Mouse (Mus musculus) adrenal gland, postnatal 25 days (tissue): Measurements from ENCODE around the gene Thbs2. TPM values are rescaled to one million over a fixed set of nuclear protein-coding genes. Genes with fewer than 3 reads are reported as not detected.

Source experiments
- DNase-seq: peaks from one replicate; pipeline ENCODE4 v3.0.0; 2021; ENCODE audit warnings: mixed read lengths
- total RNA-seq: library from RNA; stranded (reverse); gene quantifications from 2 replicates; pipeline ENCODE4 v1.2.3, GENCODE M21; 2021

Gene Thbs2
- total RNA-seq, 1 experiment from 2014 or later = 2.2 TPM

GRCm38 (mm10) chr17:14696281-14696795 is 2.3 kb upstream of the Thbs2 start:
- DNase-seq = no peak

- DNase-seq = no peak
These were observed 714 bp downstream of the Thbs2 start for GRCm38 (mm10) chr17:14693048-14693993.

- no peak for DNase-seq
These were observed 2.1 kb downstream of the Thbs2 start for GRCm38 (mm10) chr17:14691901-14692300.

- no peak for DNase-seq
These were observed 2.8 kb downstream of the Thbs2 start for GRCm38 (mm10) chr17:14691197-14691596.

- no peak for DNase-seq
These were observed 11.2 kb downstream of the Thbs2 start for GRCm38 (mm10) chr17:14682836-14683235.

GRCm38 (mm10) chr17:14681047-14681446 is 13.0 kb downstream of the Thbs2 start:
- no peak for DNase-seq

- DNase-seq = no peak
These were observed 16.8 kb downstream of the Thbs2 start for GRCm38 (mm10) chr17:14677198-14677597.

GRCm38 (mm10) chr17:14675517-14675916 is 18.5 kb downstream of the Thbs2 start:
- no peak for DNase-seq

- DNase-seq = peak; percentile 65
These were observed 21.6 kb downstream of the Thbs2 start for GRCm38 (mm10) chr17:14672402-14672801.

- no peak for DNase-seq
These were observed 26.8 kb downstream of the Thbs2 start for GRCm38 (mm10) chr17:14667225-14667624.

- no peak for DNase-seq
These were observed 27.6 kb downstream of the Thbs2 start for GRCm38 (mm10) chr17:14666451-14666850.

- DNase-seq = no peak
These were observed 30.7 kb downstream of the Thbs2 start for GRCm38 (mm10) chr17:14663366-14663765.

GRCm38 (mm10) chr17:14662409-14662808 is 31.6 kb downstream of the Thbs2 start:
- DNase-seq = no peak

- no peak for DNase-seq
These were observed 34.3 kb downstream of the Thbs2 start for GRCm38 (mm10) chr17:14659746-14660145.

GRCm38 (mm10) chr17:14658123-14658522 is 35.9 kb downstream of the Thbs2 start:
- DNase-seq = no peak

- no peak for DNase-seq
These were observed 36.9 kb downstream of the Thbs2 start for GRCm38 (mm10) chr17:14657123-14657522.

GRCm38 (mm10) chr17:14654981-14655380 is 39.1 kb downstream of the Thbs2 start:
- no peak for DNase-seq

GRCm38 (mm10) chr17:14652013-14652412 is 42.0 kb downstream of the Thbs2 start:
- DNase-seq = no peak

- no peak for DNase-seq
These were observed 45.9 kb downstream of the Thbs2 start for GRCm38 (mm10) chr17:14647996-14648640.

- no peak for DNase-seq
These were observed 50.0 kb downstream of the Thbs2 start for GRCm38 (mm10) chr17:14643996-14644395.

GRCm38 (mm10) chr17:14640351-14641115 is 53.5 kb downstream of the Thbs2 start:
- peak; percentile 9 for DNase-seq

GRCm38 (mm10) chr17:14635546-14636323 is 58.3 kb downstream of the Thbs2 start:
- no peak for DNase-seq
